Mouse (Mus musculus) forebrain, postnatal 0 days (tissue): ENCODE results near the gene Olfr959. TPM values are rescaled to one million over a fixed set of nuclear protein-coding genes. Genes with fewer than 3 reads are reported as not detected.

Experiments used
- ATAC-seq: fragments of 200-750 bp; cut with Nextera tagmentation; 2 replicates; pipeline ENCODE4 v1.8.0; 2017; ENCODE audit warnings: mild to moderate bottlenecking, moderate library complexity
- DNase-seq: peaks from one replicate; pipeline ENCODE4 v3.0.0-alpha.2; 2015
- H3K27ac ChIP-seq: fragments of 300-500 bp; sonication (generic); 2 replicates; pipeline ENCODE4 v1.5.1; 2014; ENCODE audit warnings: low read depth, mild to moderate bottlenecking, antibody characterized with exemption, low read length, moderate library complexity, mixed read lengths
- H3K27me3 ChIP-seq: fragments of 300-500 bp; sonication (generic); 2 replicates; pipeline ENCODE4 v1.6.1; 2014; ENCODE audit warnings: mild to moderate bottlenecking, low read length, mixed read lengths; ENCODE audit not compliant: insufficient read depth
- H3K36me3 ChIP-seq: fragments of 300-500 bp; sonication (generic); 2 replicates; pipeline ENCODE4 v1.6.1; 2014; ENCODE audit warnings: mild to moderate bottlenecking, moderate library complexity; ENCODE audit not compliant: insufficient read depth
- H3K4me1 ChIP-seq: fragments of 300-500 bp; sonication (generic); 2 replicates; pipeline ENCODE4 v1.6.1; 2014; ENCODE audit warnings: antibody characterized with exemption; ENCODE audit not compliant: insufficient read depth
- H3K4me2 ChIP-seq: fragments of 300-500 bp; sonication (generic); 2 replicates; pipeline ENCODE4 v1.6.1; 2014; ENCODE audit warnings: low read depth, mild to moderate bottlenecking, moderate library complexity
- H3K4me3 ChIP-seq: fragments of 300-500 bp; sonication (generic); 2 replicates; pipeline ENCODE4 v1.5.1; 2014; ENCODE audit warnings: low read depth, low read length, mixed read lengths
- H3K9ac ChIP-seq: fragments of 300-500 bp; sonication (generic); 2 replicates; pipeline ENCODE4 v1.6.1; 2014; ENCODE audit warnings: mild to moderate bottlenecking
- H3K9me3 ChIP-seq: fragments of 300-500 bp; sonication (generic); 2 replicates; pipeline ENCODE4 v1.6.1; 2016; ENCODE audit warnings: low read length
- CTCF ChIP-seq: sonication (generic); IDR thresholded peaks from 2 replicates; pipeline ENCODE4 v1.5.1; 2016; ENCODE audit warnings: antibody characterized with exemption, control low read depth, low read depth
- WGBS: fragments of 180-500 bp; shearing (Covaris S2); extraction: QIAGEN DNeasy Blood & Tissue Kit; methylation state at CpG from one replicate; pipeline ENCODE4 v1.1.7; 2014; 5-methylcytosine and 5-hydroxymethylcytosine counted together
- polyA plus RNA-seq: library from polyadenylated mRNA; unstranded; fragments of >200 nt; fragmentation: Nextera tagmentation; extraction: Ambion mirVana; gene quantifications from 2 replicates; pipeline ENCODE4 v1.2.1, GENCODE M21; 2015
- total RNA-seq: library from RNA; depleted of rRNA; stranded (reverse); fragments of >200 nt; gene quantifications from 2 replicates; pipeline ENCODE4 v1.2.3, GENCODE M21; 2014

The Olfr959 gene
- total and polyA plus RNA-seq, 2 experiments from 2014 or later: not detected

- peak within 1 kb of the TSS; percentile 36 for H3K4me3 ChIP-seq
- no peaks in the 10 kb centered on the region for H3K27me3 ChIP-seq
- no peak for TF ChIP-seq CTCF
- 3% methylated on average over 8 of the region's 8 CpGs for WGBS
- peak within 1 kb of the TSS; percentile 64 for H3K27ac ChIP-seq
- DNase-seq (peak; percentile 49), ATAC-seq (peak; percentile 25; the same call in 1 of the 2 replicates)
- H3K4me1 ChIP-seq: no peaks in the 10 kb centered on the region
- peak within 1 kb of the TSS; percentile 51 for H3K9ac ChIP-seq
- peak within 1 kb of the TSS; percentile 68 for H3K4me2 ChIP-seq
- no peaks in the 10 kb centered on the region for H3K9me3 ChIP-seq
- no peaks in the 10 kb centered on the region for H3K36me3 ChIP-seq
Measured at GRCm38 (mm10) chr9:39603999-39604453, 28.7 kb upstream of the Olfr959 start, which contains the start of gene AW551984. Gene AW551984, minus strand, starts transcription at chr9:39604403.

GRCm38 (mm10) chr9:39603333-39603845 lies 28.0 kb upstream of the Olfr959 start:
- Histone ChIP-seq H3K4me2 (peak overlapping the region; percentile 68), H3K36me3 (no peaks in the 10 kb centered on the region), H3K4me1 (no peaks in the 10 kb centered on the region), H3K27me3 (no peaks in the 10 kb centered on the region), H3K9me3 (no peaks in the 10 kb centered on the region), H3K9ac (peak overlapping the region; percentile 51), H3K27ac (peak overlapping the region; percentile 54), H3K4me3 (peak overlapping the region; percentile 36)
- ATAC-seq: peak; percentile 47; the same call in 1 of the 2 replicates
- WGBS: under 1% methylated on average over 9 of the region's 9 CpGs
- TF ChIP-seq CTCF: 0 out of 2 replicates have a peak, but pooled peaks have one; percentile 9
- DNase-seq: peak; percentile 22

GRCm38 (mm10) chr9:39602536-39603332 lies 27.4 kb upstream of the Olfr959 start:
- TF ChIP-seq CTCF: no peak
- H3K4me2 ChIP-seq: peak overlapping the region; percentile 68
- peak; percentile 96 for ATAC-seq
- H3K4me3 ChIP-seq: peak overlapping the region; percentile 36
- no peaks in the 10 kb centered on the region for H3K9me3 ChIP-seq
- peak overlapping the region; percentile 54 for H3K27ac ChIP-seq
- H3K9ac ChIP-seq: peak overlapping the region; percentile 51
- no peaks in the 10 kb centered on the region for H3K4me1 ChIP-seq
- no peaks in the 10 kb centered on the region for H3K36me3 ChIP-seq
- under 1% methylated on average over 19 of the region's 19 CpGs for WGBS
- peak; percentile 85 for DNase-seq
- H3K27me3 ChIP-seq: no peaks in the 10 kb centered on the region

GRCm38 (mm10) chr9:39577050-39577449 lies 1.7 kb upstream of the Olfr959 start:
- no peak for TF ChIP-seq CTCF
- Histone ChIP-seq H3K27ac (no peak overlapping the region), H3K27me3 (no peaks in the 10 kb centered on the region), H3K4me2 (no peak overlapping the region), H3K9ac (no peak overlapping the region), H3K9me3 (no peaks in the 10 kb centered on the region), H3K4me1 (no peaks in the 10 kb centered on the region), H3K36me3 (no peaks in the 10 kb centered on the region), H3K4me3 (no peak overlapping the region)
- no peak for ATAC-seq
- 89% methylated on average over 5 of the region's 5 CpGs for WGBS
- no peak for DNase-seq

GRCm38 (mm10) chr9:39558349-39558647 lies 17.1 kb downstream of the Olfr959 start:
- peak; percentile 62 for ATAC-seq
- Histone ChIP-seq H3K27ac (peak overlapping the region; percentile 85), H3K4me1 (peaks cover 7% of the 10 kb centered on the region; the same call in 1 of the 2 replicates), H3K4me3 (no peak overlapping the region), H3K4me2 (no peak overlapping the region), H3K36me3 (no peaks in the 10 kb centered on the region), H3K9me3 (no peaks in the 10 kb centered on the region), H3K27me3 (no peaks in the 10 kb centered on the region), H3K9ac (no peak overlapping the region)
- DNase-seq: no peak
- no peak for TF ChIP-seq CTCF

GRCm38 (mm10) chr9:39557529-39558348 lies 17.6 kb downstream of the Olfr959 start:
- Histone ChIP-seq H3K4me1 (peaks cover 7% of the 10 kb centered on the region; the same call in 1 of the 2 replicates), H3K9me3 (no peaks in the 10 kb centered on the region), H3K27me3 (no peaks in the 10 kb centered on the region), H3K4me3 (no peak overlapping the region), H3K27ac (peak overlapping the region; percentile 85), H3K36me3 (no peaks in the 10 kb centered on the region), H3K9ac (peak overlapping the region; percentile 31), H3K4me2 (peak overlapping the region; percentile 15; the same call in 1 of the 2 replicates)
- peak; percentile 84 for DNase-seq
- ATAC-seq: peak; percentile 99
- no peak for TF ChIP-seq CTCF
- 13% methylated on average over 3 of the region's 3 CpGs for WGBS
